Mouse (Mus musculus): Measurements from ENCODE around the gene Slc31a1. TPM values are rescaled to one million over a fixed set of nuclear protein-coding genes. Genes with fewer than 3 reads are reported as not detected.
A peak's percentile ranks its signal among the peaks of the same experiment; 100 is the strongest.

The Slc31a1 gene
- total and polyA plus RNA-seq, 3 experiments, result 14.8 to 19.1 (median 17.4) TPM

GRCm38 (mm10) chr4:62397616-62398365 is 37.3 kb downstream of the Slc31a1 start:
- no peak overlapping the region for H3K4me3 ChIP-seq
- H3K4me1 ChIP-seq (ENCODE audit: control insufficient read depth, insufficient read depth, low read length), result peaks cover 3% of the 10 kb centered on the region
- WGBS, result 39% methylated on average over 4 of the region's 4 CpGs
- H3K9ac ChIP-seq (ENCODE audit: low read depth, low read length), result no peak overlapping the region
- 0 out of 2 replicates have a peak, but pooled peaks cover 2% of the 10 kb centered on the region for H3K79me2 ChIP-seq (replicated peaks; ENCODE audit: control insufficient read depth, insufficient read depth, low read length)
- no peak for TF ChIP-seq POLR2A (IDR thresholded peaks at IDR 0.05; ENCODE audit: insufficient read depth, low read depth, low read length)
- no peak for TF ChIP-seq CTCF (IDR thresholded peaks at IDR 0.05)
- TF ChIP-seq EP300 (IDR thresholded peaks at IDR 0.05; ENCODE audit: insufficient read depth, low read depth, low read length), result no peak
- intact Hi-C loops (cut with DNase I), result loop anchor here (2.0 kb wide), 1 partner anchor 31 kb away; no protein-coding TSS in a partner anchor
- DNase-seq, result no peak
- peaks cover 27% of the 10 kb centered on the region for H3K36me3 ChIP-seq (ENCODE audit: control insufficient read depth, insufficient read depth, low read length)
- H3K27me3 ChIP-seq (ENCODE audit: control insufficient read depth, insufficient read depth, low read length), result no peaks in the 10 kb centered on the region
- no peak overlapping the region for H3K27ac ChIP-seq

GRCm38 (mm10) chr4:62398956-62399355 is 38.4 kb downstream of the Slc31a1 start:
- peaks cover 27% of the 10 kb centered on the region for H3K36me3 ChIP-seq (ENCODE audit: control insufficient read depth, insufficient read depth, low read length)

GRCm38 (mm10) chr4:62406133-62406532 is 45.6 kb downstream of the Slc31a1 start:
- Histone ChIP-seq H3K4me3 (no peak overlapping the region), H3K36me3 (ENCODE audit: control insufficient read depth, insufficient read depth, low read length) (peaks cover 7% of the 10 kb centered on the region), H3K27me3 (ENCODE audit: control insufficient read depth, insufficient read depth, low read length) (no peaks in the 10 kb centered on the region), H3K4me1 (ENCODE audit: control insufficient read depth, insufficient read depth, low read length) (peaks cover 3% of the 10 kb centered on the region), H3K9ac (ENCODE audit: low read depth, low read length) (no peak overlapping the region), H3K79me2 (replicated peaks; ENCODE audit: control insufficient read depth, insufficient read depth, low read length) (peaks cover 6% of the 10 kb centered on the region), H3K27ac (no peak overlapping the region)
- 82% methylated on average over 4 of the region's 4 CpGs for WGBS
- no peak for DNase-seq
- intact Hi-C loops (cut with DNase I), result loop anchor here (5.0 kb wide), 3 partner anchors 59 to 119 kb away; partner anchors contain the start of gene Hdhd3
- TF ChIP-seq CTCF (IDR thresholded peaks at IDR 0.05), result no peak
- no peak for TF ChIP-seq EP300 (IDR thresholded peaks at IDR 0.05; ENCODE audit: insufficient read depth, low read depth, low read length)
- no peak for TF ChIP-seq POLR2A (IDR thresholded peaks at IDR 0.05; ENCODE audit: insufficient read depth, low read depth, low read length)

More at GRCm38 (mm10) chr4:62398956-62399355, 38.4 kb downstream of the Slc31a1 start:
- intact Hi-C loops (cut with DNase I), result loop anchor here (2.0 kb wide), 1 partner anchor 32 kb away; no protein-coding TSS in a partner anchor
- peaks cover 3% of the 10 kb centered on the region for H3K4me1 ChIP-seq (ENCODE audit: control insufficient read depth, insufficient read depth, low read length)
- no peaks in the 10 kb centered on the region for H3K27me3 ChIP-seq (ENCODE audit: control insufficient read depth, insufficient read depth, low read length)
- WGBS, result 59% methylated on average over 3 of the region's 3 CpGs
- H3K27ac ChIP-seq, result no peak overlapping the region
- no peak for TF ChIP-seq POLR2A (IDR thresholded peaks at IDR 0.05; ENCODE audit: insufficient read depth, low read depth, low read length)
- no peak for TF ChIP-seq EP300 (IDR thresholded peaks at IDR 0.05; ENCODE audit: insufficient read depth, low read depth, low read length)
- TF ChIP-seq CTCF (IDR thresholded peaks at IDR 0.05), result no peak
- 0 out of 2 replicates have a peak, but pooled peaks cover 2% of the 10 kb centered on the region for H3K79me2 ChIP-seq (replicated peaks; ENCODE audit: control insufficient read depth, insufficient read depth, low read length)
- no peak overlapping the region for H3K9ac ChIP-seq (ENCODE audit: low read depth, low read length)
- DNase-seq, result no peak
- no peak overlapping the region for H3K4me3 ChIP-seq

- H3K9ac ChIP-seq (ENCODE audit: low read depth, low read length), result peak overlapping the region; percentile 79
- H3K36me3 ChIP-seq (ENCODE audit: control insufficient read depth, insufficient read depth, low read length), result peaks cover 7% of the 10 kb centered on the region
- peak overlapping the region; percentile 94 for H3K4me3 ChIP-seq
- peaks cover 3% of the 10 kb centered on the region for H3K4me1 ChIP-seq (ENCODE audit: control insufficient read depth, insufficient read depth, low read length)
- peak; percentile 63 to 77 for DNase-seq
- H3K79me2 ChIP-seq (replicated peaks; ENCODE audit: control insufficient read depth, insufficient read depth, low read length), result peaks cover 6% of the 10 kb centered on the region
- intact Hi-C loops (cut with DNase I), result loop anchor here (5.0 kb wide), 3 partner anchors 61 to 121 kb away; partner anchors contain the start of gene Hdhd3
- TF ChIP-seq POLR2A (IDR thresholded peaks at IDR 0.05; ENCODE audit: insufficient read depth, low read depth, low read length) (peak; percentile 56), CTCF (IDR thresholded peaks at IDR 0.05) (peak; percentile 73), EP300 (IDR thresholded peaks at IDR 0.05; ENCODE audit: insufficient read depth, low read depth, low read length) (0 out of 2 replicates have a peak, but pooled peaks have one; percentile 28)
- H3K27ac ChIP-seq, result peak overlapping the region; percentile 94
- WGBS, result under 1% methylated on average over 35 of the region's 35 CpGs
- no peaks in the 10 kb centered on the region for H3K27me3 ChIP-seq (ENCODE audit: control insufficient read depth, insufficient read depth, low read length)
These were observed 47.4 kb downstream of the Slc31a1 start for GRCm38 (mm10) chr4:62407730-62408582.

GRCm38 (mm10) chr4:62408601-62409282 is 48.2 kb downstream of the Slc31a1 start, which contains the start of the genes Cdc26 and Prpf4:
Gene Cdc26, minus strand, starts transcription at chr4:62408642.
Gene Prpf4, plus strand, starts transcription at chr4:62408797.
- H3K4me3 ChIP-seq, result peak within 1 kb of the TSS; percentile 94
- H3K4me1 ChIP-seq (ENCODE audit: control insufficient read depth, insufficient read depth, low read length), result peaks cover 3% of the 10 kb centered on the region
- H3K27me3 ChIP-seq (ENCODE audit: control insufficient read depth, insufficient read depth, low read length), result no peaks in the 10 kb centered on the region
- H3K79me2 ChIP-seq (replicated peaks; ENCODE audit: control insufficient read depth, insufficient read depth, low read length), result peaks cover 6% of the 10 kb centered on the region
- peaks cover 7% of the 10 kb centered on the region for H3K36me3 ChIP-seq (ENCODE audit: control insufficient read depth, insufficient read depth, low read length)
- TF ChIP-seq POLR2A (IDR thresholded peaks at IDR 0.05; ENCODE audit: insufficient read depth, low read depth, low read length) (peak; percentile 82), EP300 (IDR thresholded peaks at IDR 0.05; ENCODE audit: insufficient read depth, low read depth, low read length) (peak; percentile 62; the same call in 1 of the 2 replicates), CTCF (IDR thresholded peaks at IDR 0.05) (no peak)
- intact Hi-C loops (cut with DNase I), result loop anchor here (5.0 kb wide), 3 partner anchors 61 to 121 kb away; partner anchors contain the start of gene Hdhd3
- peak; percentile 95 to 98 for DNase-seq
- under 1% methylated on average over 39 of the region's 39 CpGs for WGBS
- peak within 1 kb of the TSS; percentile 94 for H3K27ac ChIP-seq
- H3K9ac ChIP-seq (ENCODE audit: low read depth, low read length), result peak within 1 kb of the TSS; percentile 79

Measured in heart, adult 2 months (tissue).